Mouse (Mus musculus) limb, embryonic 11.5 days (tissue): ENCODE measurements around the gene Taf15. TPM values are rescaled to one million over a fixed set of nuclear protein-coding genes. Genes with fewer than 3 reads are reported as not detected.

Source experiments
- ATAC-seq: fragments of 200-750 bp; cut with Nextera tagmentation; 2 replicates; pipeline ENCODE4 v1.8.0; 2017; ENCODE audit warnings: low read depth; ENCODE audit not compliant: insufficient number of reproducible peaks, low FRiP score, low TSS enrichment
- DNase-seq: peaks from one replicate; pipeline ENCODE4 v3.0.0-alpha.2; 2015; ENCODE audit warnings: low spot score
- H3K27ac ChIP-seq: fragments of 300-500 bp; sonication (generic); replicated peaks from 2 replicates; pipeline ENCODE4 v1.5.1; 2014; ENCODE audit warnings: low read depth, mild to moderate bottlenecking, low read length
- H3K27me3 ChIP-seq: fragments of 300-500 bp; sonication (generic); 2 replicates; pipeline ENCODE4 v1.6.1; 2014; ENCODE audit warnings: mild to moderate bottlenecking, low read length, mixed read lengths; ENCODE audit not compliant: control insufficient read depth, insufficient read depth
- H3K36me3 ChIP-seq: fragments of 300-500 bp; sonication (generic); 2 replicates; pipeline ENCODE4 v1.6.1; 2014; ENCODE audit warnings: mild to moderate bottlenecking, low read length, moderate library complexity, mixed read lengths; ENCODE audit not compliant: control insufficient read depth, insufficient read depth
- H3K4me1 ChIP-seq: fragments of 300-500 bp; sonication (generic); 2 replicates; pipeline ENCODE4 v1.6.1; 2014; ENCODE audit warnings: low read length, mixed read lengths; ENCODE audit not compliant: control insufficient read depth, insufficient read depth
- H3K4me2 ChIP-seq: fragments of 300-500 bp; sonication (generic); 2 replicates; pipeline ENCODE4 v1.6.1; 2014; ENCODE audit warnings: low read depth, mild to moderate bottlenecking, moderate library complexity; ENCODE audit not compliant: severe bottlenecking
- H3K4me3 ChIP-seq: fragments of 300-500 bp; sonication (generic); 2 replicates; pipeline ENCODE4 v1.5.1; 2014; ENCODE audit warnings: low read depth, low read length
- H3K9ac ChIP-seq: fragments of 300-500 bp; sonication (generic); 2 replicates; pipeline ENCODE4 v1.6.1; 2014; ENCODE audit warnings: mild to moderate bottlenecking, low read length
- H3K9me3 ChIP-seq: fragments of 300-500 bp; sonication (generic); 2 replicates; pipeline ENCODE4 v1.6.1; 2016; ENCODE audit warnings: low read length; ENCODE audit not compliant: control insufficient read depth
- WGBS: fragments of 180-500 bp; shearing (Covaris S2); extraction: QIAGEN DNeasy Blood & Tissue Kit; methylation state at CpG from one replicate; pipeline ENCODE4 v1.1.7; 2014; 5-methylcytosine and 5-hydroxymethylcytosine counted together
- polyA plus RNA-seq: library from polyadenylated mRNA; unstranded; fragments of >200 nt; fragmentation: Nextera tagmentation; extraction: Ambion mirVana; gene quantifications from 2 replicates; pipeline ENCODE4 v1.2.1, GENCODE M21; 2014

The Taf15 gene
- polyA plus RNA-seq, 1 experiment from 2014 or later: 13.3 TPM

- no peaks in the 10 kb centered on the region for H3K36me3 ChIP-seq
Measured at GRCm38 (mm10) chr11:83495571-83495970, 22.7 kb downstream of the Taf15 start.

DNA sequence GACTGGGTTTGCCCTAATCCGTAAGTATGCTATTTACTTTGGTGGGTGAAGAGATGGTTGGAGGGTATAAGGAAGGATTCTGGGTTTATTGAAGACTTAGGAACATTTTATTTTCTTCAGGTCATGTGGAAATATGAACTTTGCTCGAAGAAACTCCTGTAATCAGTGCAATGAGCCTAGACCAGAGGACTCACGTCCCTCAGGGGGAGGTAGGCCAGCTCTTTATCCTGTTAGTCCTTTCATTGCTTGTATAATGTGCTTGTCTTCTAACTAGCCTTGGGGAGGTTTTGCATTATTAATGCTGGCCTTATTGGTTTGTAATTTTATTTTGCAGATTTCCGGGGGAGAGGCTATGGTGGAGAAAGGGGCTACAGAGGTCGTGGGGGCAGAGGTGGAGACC lies 31.4 kb downstream of the Taf15 start:
- WGBS: 93% methylated on average over 5 of the region's 5 CpGs
- H3K36me3 ChIP-seq: peaks cover 18% of the 10 kb centered on the region

More at GRCm38 (mm10) chr11:83495571-83495970, 22.7 kb downstream of the Taf15 start:
- DNase-seq (no peak), ATAC-seq (no peak)
- H3K4me2 ChIP-seq: no peak overlapping the region
- no peaks in the 10 kb centered on the region for H3K9me3 ChIP-seq
- no peak overlapping the region for H3K27ac ChIP-seq
- 95% methylated on average over 2 of the region's 2 CpGs for WGBS
- H3K4me1 ChIP-seq: no peaks in the 10 kb centered on the region
- no peak overlapping the region for H3K4me3 ChIP-seq
- H3K27me3 ChIP-seq: no peaks in the 10 kb centered on the region
- H3K9ac ChIP-seq: no peak overlapping the region

DNA sequence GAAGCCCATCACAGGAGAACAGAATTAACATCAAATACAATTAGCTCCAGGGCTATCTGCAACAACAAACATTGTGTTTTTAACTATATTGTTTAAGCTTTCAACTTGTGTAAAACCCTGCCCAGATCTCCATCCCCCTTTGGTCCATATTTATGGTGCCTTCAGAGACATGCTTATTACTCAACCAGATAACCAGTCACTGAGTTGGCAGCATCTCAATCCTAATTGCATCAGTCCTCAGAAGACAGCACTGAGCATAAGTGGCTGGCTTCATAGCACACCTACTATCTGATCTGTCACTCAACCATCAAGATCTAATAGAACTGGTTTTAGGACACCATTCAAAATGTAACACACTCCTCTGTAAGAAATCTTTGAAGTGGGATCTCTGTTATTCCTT lies 36.6 kb downstream of the Taf15 start:
- Histone ChIP-seq H3K27me3 (no peaks in the 10 kb centered on the region), H3K27ac (no peak overlapping the region), H3K9ac (no peak overlapping the region), H3K4me2 (no peak overlapping the region), H3K4me3 (no peak overlapping the region), H3K4me1 (no peaks in the 10 kb centered on the region), H3K36me3 (peaks cover 8% of the 10 kb centered on the region), H3K9me3 (no peaks in the 10 kb centered on the region)
- ATAC-seq: no peak
- peak; percentile 6 for DNase-seq

More for the DNA sequence above, 31.4 kb downstream of the Taf15 start:
- ATAC-seq (no peak), DNase-seq (peak; percentile 7)
- no peaks in the 10 kb centered on the region for H3K9me3 ChIP-seq
- H3K9ac ChIP-seq: no peak overlapping the region
- H3K4me3 ChIP-seq: no peak overlapping the region
- no peak overlapping the region for H3K4me2 ChIP-seq
- no peaks in the 10 kb centered on the region for H3K27me3 ChIP-seq
- no peaks in the 10 kb centered on the region for H3K4me1 ChIP-seq
- no peak overlapping the region for H3K27ac ChIP-seq

- Histone ChIP-seq H3K4me3 (no peak overlapping the region), H3K27ac (no peak overlapping the region), H3K9me3 (no peaks in the 10 kb centered on the region), H3K4me2 (no peak overlapping the region), H3K27me3 (no peaks in the 10 kb centered on the region), H3K9ac (no peak overlapping the region), H3K4me1 (no peaks in the 10 kb centered on the region), H3K36me3 (no peaks in the 10 kb centered on the region)
- DNase-seq: no peak
- no peak for ATAC-seq
Measured at GRCm38 (mm10) chr11:83517153-83517552, 44.3 kb downstream of the Taf15 start.

- no peak overlapping the region for H3K27ac ChIP-seq
- WGBS: 60% methylated on average over 6 of the region's 6 CpGs
- H3K4me2 ChIP-seq: no peak overlapping the region
- no peaks in the 10 kb centered on the region for H3K36me3 ChIP-seq
- no peak overlapping the region for H3K4me3 ChIP-seq
- H3K9me3 ChIP-seq: no peaks in the 10 kb centered on the region
- H3K4me1 ChIP-seq: no peaks in the 10 kb centered on the region
- no peak for DNase-seq
- no peak for ATAC-seq
- H3K9ac ChIP-seq: no peak overlapping the region
- no peaks in the 10 kb centered on the region for H3K27me3 ChIP-seq
Measured at GRCm38 (mm10) chr11:83518371-83518770, 45.5 kb downstream of the Taf15 start.

DNA sequence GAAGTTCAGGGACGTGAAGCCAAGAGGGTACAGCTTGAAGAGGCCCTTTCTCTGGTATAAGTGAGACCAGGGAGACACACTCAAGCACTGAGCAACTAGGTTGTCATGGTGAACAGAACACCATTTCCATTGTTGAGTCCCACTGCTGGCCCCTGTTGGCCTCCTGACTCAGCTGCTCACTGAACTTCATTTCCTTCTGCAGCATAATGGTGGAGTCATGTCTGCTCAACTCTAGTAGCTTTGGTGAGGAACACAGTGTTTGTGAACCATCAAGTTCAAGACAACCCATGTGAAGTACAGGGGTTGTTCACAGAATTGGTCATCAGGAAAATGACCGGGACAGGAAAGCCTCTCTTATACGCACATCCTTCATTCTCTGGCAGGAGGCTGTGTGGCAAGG lies 49.2 kb downstream of the Taf15 start, which contains the start of gene Heatr9:
Heatr9 (minus strand) TSS at position 101 of the 400 bp plus-strand sequence.
- Histone ChIP-seq H3K36me3 (no peaks in the 10 kb centered on the region), H3K4me3 (no peak within 1 kb of the TSS), H3K9ac (no peak within 1 kb of the TSS), H3K4me1 (no peaks in the 10 kb centered on the region), H3K4me2 (no peak within 1 kb of the TSS), H3K9me3 (no peaks in the 10 kb centered on the region), H3K27ac (no peak within 1 kb of the TSS), H3K27me3 (no peaks in the 10 kb centered on the region)
- ATAC-seq (no peak), DNase-seq (no peak)
- 89% methylated on average over 3 of the region's 3 CpGs for WGBS

DNA sequence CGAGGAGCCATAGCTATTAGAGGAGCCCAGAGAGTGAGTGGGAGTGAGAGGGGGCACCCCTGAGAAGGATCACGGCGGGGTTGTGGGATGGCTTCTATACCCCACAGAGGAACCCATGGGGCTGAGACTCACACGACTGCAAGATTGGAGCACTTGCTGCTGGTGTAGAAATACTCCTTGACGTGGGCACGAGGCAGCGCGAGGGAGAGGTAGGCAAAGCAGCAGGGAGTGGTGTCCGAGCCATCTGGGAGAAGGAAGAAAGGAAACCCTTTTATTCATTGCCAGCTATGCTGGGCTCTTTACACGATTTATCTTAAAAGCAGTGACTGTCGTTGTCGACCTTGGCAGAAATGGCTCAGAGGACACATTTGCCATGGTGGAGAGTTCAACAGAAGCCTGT lies 56.1 kb downstream of the Taf15 start:
- no peaks in the 10 kb centered on the region for H3K9me3 ChIP-seq
- ATAC-seq (no peak), DNase-seq (no peak)
- H3K4me3 ChIP-seq: no peak overlapping the region
- 81% methylated on average over 12 of the region's 12 CpGs for WGBS
- no peak overlapping the region for H3K4me2 ChIP-seq
- no peaks in the 10 kb centered on the region for H3K36me3 ChIP-seq
- H3K9ac ChIP-seq: no peak overlapping the region
- no peaks in the 10 kb centered on the region for H3K4me1 ChIP-seq
- H3K27ac ChIP-seq: no peak overlapping the region
- H3K27me3 ChIP-seq: no peaks in the 10 kb centered on the region

DNA sequence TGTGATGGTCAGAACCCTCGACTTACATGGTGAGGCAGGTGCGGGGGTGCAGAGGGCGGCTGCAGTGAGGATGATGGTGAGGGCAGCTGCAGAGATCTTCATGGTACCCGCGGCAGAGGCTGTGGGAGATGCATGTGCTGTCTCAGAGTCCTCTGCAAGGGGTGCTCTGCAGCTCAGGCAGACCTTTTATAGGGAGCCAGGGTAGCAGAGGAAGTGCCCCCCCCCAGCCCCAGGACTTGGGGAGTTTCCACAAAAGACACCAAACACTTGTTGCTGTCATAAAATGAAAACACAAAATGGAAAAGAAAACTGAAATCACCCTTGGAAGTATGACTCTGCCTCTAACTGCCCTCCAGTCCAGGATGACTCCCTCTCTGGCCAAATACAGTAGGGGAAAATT lies 57.5 kb downstream of the Taf15 start, which contains the start of gene Ccl5:
Ccl5 (minus strand) TSS at position 159 of the 400 bp plus-strand sequence.
- no peaks in the 10 kb centered on the region for H3K36me3 ChIP-seq
- no peak within 1 kb of the TSS for H3K9ac ChIP-seq
- H3K4me1 ChIP-seq: peaks cover 6% of the 10 kb centered on the region; the same call in 1 of the 2 replicates
- no peak for DNase-seq
- no peaks in the 10 kb centered on the region for H3K9me3 ChIP-seq
- WGBS: 81% methylated on average over 5 of the region's 5 CpGs
- no peak within 1 kb of the TSS for H3K4me2 ChIP-seq
- no peak within 1 kb of the TSS for H3K4me3 ChIP-seq
- ATAC-seq: no peak
- no peaks in the 10 kb centered on the region for H3K27me3 ChIP-seq
- H3K27ac ChIP-seq: no peak within 1 kb of the TSS

DNA sequence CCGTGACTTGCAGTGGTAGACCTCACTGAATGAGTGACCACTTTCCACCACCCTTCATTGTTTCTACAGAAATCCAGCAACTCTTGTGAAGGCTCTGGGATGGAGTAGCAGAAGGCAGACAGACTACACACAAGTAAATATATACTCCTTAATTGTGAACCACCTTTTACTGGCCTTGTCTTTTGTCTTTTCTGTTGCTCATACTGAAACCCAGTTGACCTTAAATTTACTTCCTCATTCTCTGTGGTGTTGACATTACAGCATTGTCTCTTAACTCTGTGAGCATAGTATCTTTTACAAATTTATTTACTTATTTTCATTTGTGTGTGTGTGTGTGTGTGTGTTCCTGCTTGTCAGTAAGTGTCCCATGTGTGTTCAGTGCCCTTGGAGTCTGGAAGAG lies 60.3 kb downstream of the Taf15 start:
- ATAC-seq: no peak
- no peaks in the 10 kb centered on the region for H3K27me3 ChIP-seq
- H3K36me3 ChIP-seq: no peaks in the 10 kb centered on the region
- no peak overlapping the region for H3K4me2 ChIP-seq
- peaks cover 6% of the 10 kb centered on the region; the same call in 1 of the 2 replicates for H3K4me1 ChIP-seq
- H3K27ac ChIP-seq: no peak overlapping the region
- 86% methylated on average over 1 of the region's 1 CpGs for WGBS
- DNase-seq: no peak
- no peak overlapping the region for H3K9ac ChIP-seq
- H3K9me3 ChIP-seq: no peaks in the 10 kb centered on the region
- H3K4me3 ChIP-seq: no peak overlapping the region
